Mouse (Mus musculus) natural killer cell, adult 2 months (primary cell): ENCODE data around the gene Insl5.

Experiments
- DNase-seq, 2 experiments: peaks; one replicate each; pipeline ENCODE4 v3.0.0; 2022; ENCODE audit warnings: low spot score in 2 of 2

Insl5 gene

GRCm38 (mm10) chr4:102990016-102990415 is 36.6 kb downstream of the Insl5 start:
- no peak for DNase-seq

GRCm38 (mm10) chr4:102989391-102989790 is 37.3 kb downstream of the Insl5 start:
- no peak for DNase-seq

- DNase-seq = no peak
Measured at GRCm38 (mm10) chr4:102988526-102988925, 38.1 kb downstream of the Insl5 start.

DNA sequence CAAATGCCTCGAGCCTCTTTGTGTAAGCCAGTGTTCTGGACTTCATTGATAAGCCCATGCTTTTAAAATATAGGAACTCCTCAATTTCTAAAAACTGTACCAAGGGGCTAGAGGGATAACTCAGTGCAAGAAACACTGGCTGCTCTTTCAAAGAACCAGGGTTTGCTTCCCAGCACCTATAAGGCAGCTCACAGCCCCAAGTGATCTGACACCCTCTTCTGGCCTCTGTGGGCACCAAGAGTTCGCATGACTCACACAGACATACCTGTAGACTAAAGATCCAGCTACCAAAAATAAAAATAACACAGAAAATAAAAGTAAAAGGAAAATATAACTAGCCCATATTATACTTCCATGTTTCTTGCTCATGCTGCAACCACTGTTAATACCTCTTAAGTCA is 38.9 kb downstream of the Insl5 start:
- no peak for DNase-seq

GRCm38 (mm10) chr4:102987325-102987724 is 39.3 kb downstream of the Insl5 start:
- no peak for DNase-seq

DNA sequence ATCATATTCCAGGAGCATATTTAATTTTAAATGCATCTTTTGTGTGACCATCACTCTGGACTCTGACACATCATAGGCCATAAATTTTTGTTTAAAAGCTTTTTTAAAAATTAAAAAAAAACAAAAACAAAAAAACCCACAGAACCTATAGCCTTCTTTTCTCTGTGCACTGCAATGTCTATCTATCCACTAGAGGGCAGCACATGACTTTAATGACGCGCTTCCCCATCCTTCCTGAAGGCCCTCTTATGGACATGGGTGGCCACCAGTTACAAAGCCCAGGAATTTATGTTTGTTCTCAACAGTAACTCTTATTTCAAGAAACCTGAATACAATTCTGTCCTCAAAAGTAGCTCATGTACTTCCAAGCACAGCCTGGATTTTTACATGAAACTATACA is 39.7 kb downstream of the Insl5 start:
- peak; percentile 22 to 46 for DNase-seq

- DNase-seq = peak in 1 of 2 experiments; percentile 6
Measured at GRCm38 (mm10) chr4:102986173-102986572, 40.5 kb downstream of the Insl5 start.

- DNase-seq = no peak
Measured at GRCm38 (mm10) chr4:102981709-102982108, 44.9 kb downstream of the Insl5 start.

DNA sequence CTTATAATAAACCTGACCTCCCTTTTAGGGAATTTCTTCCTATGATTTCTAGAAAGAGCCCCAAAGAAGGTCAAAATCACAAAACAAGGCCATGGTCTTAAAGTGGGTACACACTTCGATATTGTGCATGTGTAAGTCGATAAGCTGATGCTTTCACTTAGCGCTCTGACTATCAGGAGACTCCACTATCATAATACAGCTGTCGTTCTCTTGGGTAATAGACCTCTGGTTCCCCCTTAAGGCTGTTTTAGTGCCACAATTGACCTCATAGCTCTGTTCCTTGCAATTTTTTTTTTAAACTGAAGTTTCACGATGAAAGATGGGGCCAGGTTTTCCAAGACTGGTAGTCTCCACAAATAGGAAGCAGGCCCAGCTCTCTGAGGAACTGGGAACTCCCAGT is 47.3 kb downstream of the Insl5 start:
- DNase-seq = no peak

GRCm38 (mm10) chr4:102978440-102978839 is 48.2 kb downstream of the Insl5 start, which contains the start of gene Tctex1d1:
TSS of gene Tctex1d1 (plus strand) at chr4:102978606.
- DNase-seq = no peak

GRCm38 (mm10) chr4:102977778-102978321 is 48.8 kb downstream of the Insl5 start:
- DNase-seq = no peak

DNA sequence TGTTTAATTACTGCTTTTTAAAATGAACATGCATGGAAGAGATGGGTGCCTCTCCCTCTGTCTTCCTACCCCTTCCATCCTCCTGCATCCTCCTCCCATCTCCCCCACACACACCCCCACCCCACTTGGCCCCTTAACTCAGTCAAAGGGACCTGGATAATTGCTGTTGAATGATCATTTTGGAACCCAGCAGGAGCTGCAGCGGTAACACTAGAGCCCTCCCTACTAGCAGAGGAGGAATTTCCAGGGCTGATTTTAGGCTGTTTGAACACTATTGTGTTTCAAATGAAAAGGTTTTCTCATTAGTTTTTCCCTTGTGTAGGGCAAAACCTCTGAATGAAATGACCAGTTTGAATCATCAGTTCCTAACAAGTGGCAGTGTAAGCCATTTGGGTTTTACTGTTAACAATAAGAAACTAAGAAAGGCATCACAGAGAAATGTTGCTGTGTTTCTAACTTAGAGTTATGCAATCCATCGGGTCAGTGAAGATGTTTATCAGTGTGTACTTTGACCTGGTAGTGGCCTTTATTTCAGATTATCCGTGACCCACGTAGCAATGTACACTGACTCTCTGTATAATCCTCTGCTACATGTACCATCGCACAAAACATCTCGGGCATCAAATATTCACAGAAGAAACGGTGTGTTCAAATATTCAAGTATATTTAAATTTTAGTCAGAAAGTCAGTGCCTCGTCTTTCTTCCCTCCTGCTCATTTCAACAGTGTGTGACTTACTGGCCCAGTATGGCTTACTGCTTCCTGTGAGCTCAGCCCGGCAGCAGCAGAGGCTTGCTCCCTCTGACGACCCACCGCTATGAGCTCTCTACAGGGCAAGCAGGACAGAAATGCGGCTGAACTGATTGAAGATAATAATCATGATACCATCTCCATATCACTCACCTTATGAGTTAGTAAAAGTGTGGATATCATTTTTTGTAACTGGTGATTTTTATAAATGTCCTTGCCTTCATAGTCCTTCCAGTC is 50.1 kb downstream of the Insl5 start:
- DNase-seq = no peak

DNA sequence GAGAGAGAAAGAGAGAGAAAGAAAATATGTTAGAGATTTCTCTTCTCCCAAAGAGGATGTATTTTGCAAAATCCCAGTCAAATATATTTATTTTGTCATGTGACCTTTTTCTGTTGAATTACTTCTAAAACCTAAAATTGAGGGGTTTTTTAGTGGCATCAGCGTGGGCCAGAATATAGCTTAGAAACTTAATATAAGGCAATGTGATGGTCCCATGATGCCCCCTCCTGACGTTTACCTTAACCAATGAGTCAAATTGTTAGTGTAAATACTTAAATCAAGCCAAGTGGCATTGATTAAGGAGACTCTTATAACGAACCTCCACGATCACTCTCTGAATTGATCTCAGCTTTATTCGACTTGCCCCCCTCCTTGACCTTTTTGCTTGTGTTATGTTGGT is 52.5 kb downstream of the Insl5 start:
- no peak for DNase-seq

DNA sequence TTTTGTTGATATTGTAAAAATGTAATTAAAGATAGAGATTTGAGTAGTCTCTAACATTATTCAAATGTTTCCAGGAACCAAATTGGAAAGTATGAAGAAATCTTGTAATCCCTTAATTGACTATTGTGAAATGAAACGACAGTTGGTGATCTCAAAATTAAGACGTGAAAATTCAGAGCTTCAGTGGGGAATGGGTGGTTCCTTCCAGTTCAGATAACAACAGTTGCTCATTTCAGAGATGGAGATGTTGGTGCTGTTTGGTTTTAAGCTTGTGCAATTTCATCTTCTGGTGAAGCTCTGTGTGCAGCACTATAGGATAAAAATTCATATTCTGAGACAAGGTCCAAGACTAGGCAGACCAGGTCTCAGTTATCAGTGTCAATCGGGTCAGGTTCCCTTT is 54.6 kb downstream of the Insl5 start:
- DNase-seq = no peak

DNA sequence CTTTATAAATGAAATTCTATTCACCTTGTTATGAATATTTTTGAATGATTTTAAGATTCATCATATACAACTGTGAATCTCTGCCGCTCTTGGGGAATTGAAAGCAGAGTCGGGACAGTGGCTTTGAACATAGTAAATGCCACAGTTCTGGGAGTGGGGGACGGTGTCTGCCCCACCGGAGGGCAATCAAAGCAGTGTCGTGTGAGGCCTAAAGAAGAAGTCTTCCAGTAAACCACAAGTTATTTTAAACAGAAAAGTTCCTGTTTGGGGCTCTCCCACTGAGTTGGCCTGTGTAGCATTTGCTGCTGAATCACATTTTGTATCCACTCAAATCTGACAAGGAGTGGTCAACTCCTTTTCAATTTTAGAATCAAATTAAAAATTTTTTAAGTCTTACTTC is 55.5 kb downstream of the Insl5 start:
- no peak for DNase-seq

- DNase-seq = no peak
Measured at GRCm38 (mm10) chr4:102969599-102969998, 57.0 kb downstream of the Insl5 start.
